Mouse (Mus musculus): Measurements from ENCODE around the gene Echdc3. TPM values are rescaled to one million over a fixed set of nuclear protein-coding genes. Genes with fewer than 3 reads are reported as not detected.
A peak's percentile ranks its signal among the peaks of the same experiment; 100 is the strongest.

Gene Echdc3
- polyA plus RNA-seq, 1 experiment from 2014 or later, result 8.1 TPM

- ATAC-seq (ENCODE audit: low FRiP score, low TSS enrichment) (peak; percentile 95), DNase-seq (ENCODE audit: low spot score) (peak; percentile 85)
- Histone ChIP-seq H3K36me3 (ENCODE audit: control insufficient read depth, insufficient read depth, low read length) (no peaks in the 10 kb centered on the region), H3K27ac (replicated peaks) (peak overlapping the region; percentile 77), H3K27me3 (ENCODE audit: control insufficient read depth, insufficient read depth, low read length) (no peaks in the 10 kb centered on the region), H3K4me3 (ENCODE audit: low read depth, low read length) (no peak overlapping the region), H3K4me1 (replicated peaks; ENCODE audit: control insufficient read depth, insufficient read depth) (no peaks in the 10 kb centered on the region; the same call in 1 of the 2 replicates), H3K9ac (ENCODE audit: low read length) (no peak overlapping the region), H3K4me2 (replicated peaks; ENCODE audit: low read depth) (no peak overlapping the region), H3K9me3 (ENCODE audit: control insufficient read depth, low read length) (no peaks in the 10 kb centered on the region)
- TF ChIP-seq CTCF (IDR thresholded peaks at IDR 0.05; ENCODE audit: low read depth) (no peak), EP300 (optimal IDR thresholded peaks at IDR 0.05) (peak; percentile 54)
- WGBS, result 28% methylated on average over 6 of the region's 6 CpGs
These were observed 50.3 kb downstream of the Echdc3 start for GRCm38 (mm10) chr2:6162366-6163040.

GRCm38 (mm10) chr2:6159735-6160134, 53.1 kb downstream of the Echdc3 start:
- DNase-seq (ENCODE audit: low spot score) (no peak), ATAC-seq (ENCODE audit: low FRiP score, low TSS enrichment) (no peak)
- Histone ChIP-seq H3K9ac (ENCODE audit: low read length) (no peak overlapping the region), H3K36me3 (ENCODE audit: control insufficient read depth, insufficient read depth, low read length) (no peaks in the 10 kb centered on the region), H3K4me1 (replicated peaks; ENCODE audit: control insufficient read depth, insufficient read depth) (no peaks in the 10 kb centered on the region; the same call in 1 of the 2 replicates), H3K9me3 (ENCODE audit: control insufficient read depth, low read length) (no peaks in the 10 kb centered on the region), H3K4me2 (replicated peaks; ENCODE audit: low read depth) (no peak overlapping the region), H3K27me3 (ENCODE audit: control insufficient read depth, insufficient read depth, low read length) (no peaks in the 10 kb centered on the region), H3K4me3 (ENCODE audit: low read depth, low read length) (no peak overlapping the region), H3K27ac (replicated peaks) (no peak overlapping the region)
- no peak for TF ChIP-seq EP300 (optimal IDR thresholded peaks at IDR 0.05)
- TF ChIP-seq CTCF (IDR thresholded peaks at IDR 0.05; ENCODE audit: low read depth), result no peak
- WGBS, result 21% methylated on average over 2 of the region's 2 CpGs

- H3K9me3 ChIP-seq (ENCODE audit: control insufficient read depth, low read length), result no peaks in the 10 kb centered on the region
- no peak overlapping the region for H3K4me2 ChIP-seq (replicated peaks; ENCODE audit: low read depth)
- WGBS, result 78% methylated on average over 9 of the region's 9 CpGs
- H3K4me3 ChIP-seq (ENCODE audit: low read depth, low read length), result no peak overlapping the region
- TF ChIP-seq EP300 (optimal IDR thresholded peaks at IDR 0.05) (no peak), CTCF (IDR thresholded peaks at IDR 0.05; ENCODE audit: low read depth) (no peak)
- no peaks in the 10 kb centered on the region for H3K27me3 ChIP-seq (ENCODE audit: control insufficient read depth, insufficient read depth, low read length)
- no peaks in the 10 kb centered on the region for H3K36me3 ChIP-seq (ENCODE audit: control insufficient read depth, insufficient read depth, low read length)
- H3K4me1 ChIP-seq (replicated peaks; ENCODE audit: control insufficient read depth, insufficient read depth), result no peaks in the 10 kb centered on the region
- no peak overlapping the region for H3K9ac ChIP-seq (ENCODE audit: low read length)
- DNase-seq (ENCODE audit: low spot score), result no peak
- ATAC-seq (ENCODE audit: low FRiP score, low TSS enrichment), result no peak
- H3K27ac ChIP-seq (replicated peaks), result no peak overlapping the region
These were observed 53.6 kb downstream of the Echdc3 start for GRCm38 (mm10) chr2:6159219-6159618.

GRCm38 (mm10) chr2:6157635-6158034, 55.2 kb downstream of the Echdc3 start:
- no peak overlapping the region for H3K9ac ChIP-seq (ENCODE audit: low read length)
- DNase-seq (ENCODE audit: low spot score) (no peak), ATAC-seq (ENCODE audit: low FRiP score, low TSS enrichment) (no peak)
- H3K27ac ChIP-seq (replicated peaks), result no peak overlapping the region
- no peaks in the 10 kb centered on the region for H3K36me3 ChIP-seq (ENCODE audit: control insufficient read depth, insufficient read depth, low read length)
- H3K4me1 ChIP-seq (replicated peaks; ENCODE audit: control insufficient read depth, insufficient read depth), result no peaks in the 10 kb centered on the region
- TF ChIP-seq EP300 (optimal IDR thresholded peaks at IDR 0.05) (no peak), CTCF (IDR thresholded peaks at IDR 0.05; ENCODE audit: low read depth) (no peak)
- H3K9me3 ChIP-seq (ENCODE audit: control insufficient read depth, low read length), result no peaks in the 10 kb centered on the region
- H3K27me3 ChIP-seq (ENCODE audit: control insufficient read depth, insufficient read depth, low read length), result no peaks in the 10 kb centered on the region
- H3K4me3 ChIP-seq (ENCODE audit: low read depth, low read length), result no peak overlapping the region
- 70% methylated on average over 7 of the region's 7 CpGs for WGBS
- no peak overlapping the region for H3K4me2 ChIP-seq (replicated peaks; ENCODE audit: low read depth)

GRCm38 (mm10) chr2:6157208-6157607, 55.6 kb downstream of the Echdc3 start:
- H3K27me3 ChIP-seq (ENCODE audit: control insufficient read depth, insufficient read depth, low read length), result no peaks in the 10 kb centered on the region
- TF ChIP-seq CTCF (IDR thresholded peaks at IDR 0.05; ENCODE audit: low read depth), result no peak
- no peak for TF ChIP-seq EP300 (optimal IDR thresholded peaks at IDR 0.05)
- no peak overlapping the region for H3K4me2 ChIP-seq (replicated peaks; ENCODE audit: low read depth)
- ATAC-seq (ENCODE audit: low FRiP score, low TSS enrichment), result no peak
- H3K4me1 ChIP-seq (replicated peaks; ENCODE audit: control insufficient read depth, insufficient read depth), result no peaks in the 10 kb centered on the region
- H3K9ac ChIP-seq (ENCODE audit: low read length), result no peak overlapping the region
- H3K36me3 ChIP-seq (ENCODE audit: control insufficient read depth, insufficient read depth, low read length), result no peaks in the 10 kb centered on the region
- H3K27ac ChIP-seq (replicated peaks), result no peak overlapping the region
- DNase-seq (ENCODE audit: low spot score), result no peak
- no peak overlapping the region for H3K4me3 ChIP-seq (ENCODE audit: low read depth, low read length)
- H3K9me3 ChIP-seq (ENCODE audit: control insufficient read depth, low read length), result no peaks in the 10 kb centered on the region
- 83% methylated on average over 4 of the region's 4 CpGs for WGBS

GRCm38 (mm10) chr2:6149801-6150200, 63.0 kb downstream of the Echdc3 start:
- TF ChIP-seq CTCF (IDR thresholded peaks at IDR 0.05; ENCODE audit: low read depth) (no peak), EP300 (optimal IDR thresholded peaks at IDR 0.05) (no peak)
- Histone ChIP-seq H3K4me3 (ENCODE audit: low read depth, low read length) (no peak overlapping the region), H3K27ac (replicated peaks) (no peak overlapping the region), H3K4me1 (replicated peaks; ENCODE audit: control insufficient read depth, insufficient read depth) (no peaks in the 10 kb centered on the region), H3K9ac (ENCODE audit: low read length) (no peak overlapping the region), H3K9me3 (ENCODE audit: control insufficient read depth, low read length) (no peaks in the 10 kb centered on the region), H3K4me2 (replicated peaks; ENCODE audit: low read depth) (no peak overlapping the region), H3K27me3 (ENCODE audit: control insufficient read depth, insufficient read depth, low read length) (no peaks in the 10 kb centered on the region), H3K36me3 (ENCODE audit: control insufficient read depth, insufficient read depth, low read length) (no peaks in the 10 kb centered on the region)
- DNase-seq (ENCODE audit: low spot score) (no peak), ATAC-seq (ENCODE audit: low FRiP score, low TSS enrichment) (no peak)
- 90% methylated on average over 5 of the region's 5 CpGs for WGBS

Data from stomach, postnatal 0 days (tissue).